Mouse (Mus musculus): ENCODE measurements around the gene Zmym5.
A peak's percentile ranks its signal among the peaks of the same experiment; 100 is the strongest.
"Not testable (repeated sequence)": the region's sequence is repeated elsewhere in the genome, so short reads cannot be mapped to it uniquely, and the experiment has no call there.

The Zmym5 gene

DNA sequence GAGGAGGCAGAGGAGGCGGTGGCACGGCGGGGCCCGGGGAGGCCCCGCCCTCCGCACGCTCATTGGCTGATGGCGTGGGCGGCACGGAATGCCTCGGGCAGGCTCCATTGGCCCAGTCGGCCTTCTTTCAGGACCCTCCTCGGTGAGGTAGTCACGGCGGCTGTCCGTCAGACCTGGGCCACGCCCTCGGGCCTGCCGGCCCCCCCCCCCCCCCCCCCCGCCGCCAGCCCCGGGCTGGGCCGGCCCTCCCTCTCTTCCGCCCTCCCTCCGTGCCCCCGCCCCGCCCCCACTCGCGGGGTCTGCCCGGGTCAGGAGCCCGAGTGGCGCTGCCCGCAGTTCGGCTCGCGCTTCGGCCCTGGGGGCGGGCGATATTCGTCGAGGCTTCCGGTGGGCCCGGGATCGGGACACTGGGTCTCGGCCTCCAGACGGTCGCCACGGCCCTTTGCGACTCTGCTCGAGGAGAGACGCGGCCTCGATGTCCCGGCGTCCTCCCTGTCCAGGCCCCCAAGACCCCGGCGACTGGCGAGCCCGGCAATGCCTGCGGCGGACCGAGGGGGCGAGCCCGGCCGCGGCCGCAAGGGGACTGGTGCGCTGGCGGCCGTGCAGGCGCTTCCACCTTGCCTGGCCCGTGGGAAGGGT, at the start of gene Zmym5:
Gene Zmym5 (minus strand): TSS at position 16 of the 639 bp plus-strand sequence.
- peak; percentile 78 for DNase-seq (ENCODE audit: low read depth, low spot score)

DNA sequence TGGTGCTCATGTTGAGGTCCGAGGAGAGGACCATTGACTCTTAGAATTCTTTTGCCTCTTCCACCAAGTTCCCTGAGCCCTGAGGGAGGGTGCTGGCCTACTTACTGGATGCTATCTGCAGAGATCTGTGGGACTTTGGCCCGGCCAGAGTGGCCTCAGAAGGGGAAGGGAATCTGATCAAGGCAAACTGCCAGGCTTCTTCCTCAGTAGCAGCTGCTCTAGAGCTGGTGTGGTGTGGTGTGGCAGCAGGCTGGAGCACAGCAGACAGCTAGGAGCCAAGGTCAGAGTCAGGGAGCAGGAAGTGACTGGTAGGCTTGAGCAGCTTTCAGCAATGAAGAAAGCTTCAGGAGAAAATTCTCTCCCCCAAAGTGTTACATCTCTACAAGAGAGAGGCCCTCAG, 38.2 kb upstream of the Zmym5 start:
- DNase-seq (ENCODE audit: low read depth, low spot score) = no peak

DNA sequence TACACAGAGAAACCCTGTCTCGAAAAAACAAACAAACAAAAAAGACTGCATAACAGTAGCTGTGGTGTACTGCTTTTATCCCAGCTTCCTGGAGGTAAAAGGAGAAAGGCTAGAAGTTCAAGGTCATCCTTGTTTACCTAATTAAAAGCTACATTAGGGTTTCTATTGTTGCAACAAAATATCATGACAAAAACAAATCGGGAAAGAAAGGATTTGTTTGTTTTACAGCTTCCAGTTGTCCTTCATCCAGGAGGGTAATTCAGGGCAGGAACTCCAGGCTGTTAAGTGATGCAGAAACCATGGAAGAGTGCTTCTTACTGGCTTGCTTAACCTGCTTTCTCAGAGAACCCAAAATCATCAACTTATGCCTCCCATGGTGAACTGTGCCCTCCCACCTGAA, 36.8 kb upstream of the Zmym5 start:
- no peak for DNase-seq (ENCODE audit: low read depth, low spot score)

DNA sequence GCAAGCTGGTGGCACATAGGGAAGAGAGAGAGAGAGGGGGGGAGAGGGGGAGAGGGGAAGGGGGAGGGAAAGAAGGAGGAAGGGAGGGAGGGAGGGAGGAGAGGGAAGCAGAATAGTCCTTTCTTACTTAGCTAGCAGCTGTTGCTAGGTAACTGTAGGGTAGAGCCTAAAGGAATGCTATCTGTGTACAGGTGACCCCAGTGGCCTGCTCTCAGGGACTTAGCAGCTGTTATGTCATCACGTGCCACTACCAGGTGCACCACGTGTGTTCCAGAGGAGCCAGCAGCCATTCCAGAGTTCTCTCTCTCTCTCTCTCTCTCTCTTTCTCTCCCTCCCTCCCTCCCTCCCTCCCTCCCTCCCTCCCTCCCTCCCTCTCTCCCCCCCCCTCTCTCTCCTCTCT, 33.0 kb upstream of the Zmym5 start:
- DNase-seq (ENCODE audit: low read depth, low spot score) = no peak

DNA sequence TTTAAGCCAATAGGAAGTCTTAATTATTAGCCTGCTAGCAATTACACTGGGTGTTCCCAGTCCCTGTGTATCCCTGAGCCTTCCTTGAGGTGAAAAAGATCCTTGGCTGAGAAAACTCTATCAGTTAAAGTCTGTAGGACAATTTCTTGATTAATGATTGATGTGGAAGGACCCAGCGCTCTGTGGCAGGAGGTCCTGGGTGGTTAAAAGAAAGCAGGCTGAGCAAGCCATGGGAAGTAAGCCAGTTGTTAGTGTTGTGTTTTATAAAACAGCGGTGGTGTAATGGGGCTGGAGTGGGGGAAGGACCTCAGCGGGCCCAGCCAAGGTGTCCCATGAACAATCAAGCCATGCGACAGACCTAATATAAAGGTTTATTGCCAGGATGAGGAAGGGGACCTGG, 32.5 kb upstream of the Zmym5 start:
- DNase-seq (ENCODE audit: low read depth, low spot score) = no peak

DNA sequence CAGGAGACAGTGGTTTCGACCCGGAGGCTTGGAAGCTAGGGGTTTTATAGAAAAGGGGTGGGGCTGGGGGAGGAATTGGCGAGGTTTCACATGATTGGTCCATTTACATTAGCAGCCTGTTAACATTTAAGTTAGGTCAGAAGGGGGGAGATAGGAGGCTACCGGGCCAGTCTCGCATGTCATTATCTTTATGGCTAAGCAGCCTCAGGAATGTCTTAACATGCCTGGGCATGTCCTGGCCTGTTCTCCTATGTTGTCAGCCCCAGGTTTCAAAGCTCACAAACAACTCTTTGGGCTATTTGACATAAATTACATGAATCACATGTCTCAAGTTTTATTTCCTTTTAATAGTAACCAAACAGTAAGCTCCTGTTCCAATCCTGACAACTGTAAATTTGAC, 23.1 kb upstream of the Zmym5 start:
- DNase-seq (ENCODE audit: low read depth, low spot score) = not testable (repeated sequence)

DNA sequence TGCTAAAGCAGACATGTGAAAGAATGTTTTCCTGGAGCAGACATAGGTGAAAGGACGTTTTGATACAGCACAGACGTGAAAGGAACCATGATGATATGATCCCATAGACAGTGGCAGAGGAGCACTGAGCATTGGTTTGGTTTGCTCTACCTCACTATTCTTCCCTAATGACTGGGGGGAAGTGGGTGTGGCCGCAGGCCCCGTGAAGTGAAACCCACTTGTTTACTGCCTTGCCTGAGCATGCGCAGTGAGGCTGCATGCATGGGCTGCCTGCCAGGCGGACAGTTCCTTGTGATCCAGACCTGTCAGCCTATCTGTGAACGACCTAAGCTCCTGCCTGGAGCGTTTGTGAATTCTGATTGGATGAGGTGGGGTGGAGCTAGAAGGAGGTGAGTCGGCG, 21.7 kb upstream of the Zmym5 start:
- not testable (repeated sequence) for DNase-seq (ENCODE audit: low read depth, low spot score)

DNA sequence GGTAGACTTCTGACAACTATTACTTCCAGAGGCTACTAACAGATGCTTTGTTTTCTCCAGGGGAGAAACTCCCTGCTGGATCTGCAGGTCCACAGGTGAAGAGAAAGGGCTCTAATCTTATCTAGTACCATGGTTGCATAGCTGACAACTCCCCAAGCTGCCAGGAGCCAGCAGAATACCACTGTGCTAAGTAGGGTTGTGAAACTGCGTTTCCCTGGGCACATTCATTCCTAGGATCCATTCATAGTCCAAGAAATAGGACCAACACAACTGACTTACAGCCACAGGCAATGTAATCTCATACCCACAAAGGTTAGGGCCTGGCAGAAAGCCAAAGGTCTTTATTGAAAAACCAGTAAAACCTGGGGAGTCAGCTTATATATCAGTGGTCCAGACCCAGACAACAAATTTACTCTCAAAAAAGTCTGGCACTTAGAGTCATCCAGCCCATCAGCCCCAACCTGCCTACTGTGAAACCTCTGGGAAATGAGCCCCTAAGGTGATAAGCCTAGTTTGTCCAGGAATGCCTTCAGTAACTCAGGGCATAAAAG, 21.1 kb upstream of the Zmym5 start:
- DNase-seq (ENCODE audit: low read depth, low spot score) = no peak

DNA sequence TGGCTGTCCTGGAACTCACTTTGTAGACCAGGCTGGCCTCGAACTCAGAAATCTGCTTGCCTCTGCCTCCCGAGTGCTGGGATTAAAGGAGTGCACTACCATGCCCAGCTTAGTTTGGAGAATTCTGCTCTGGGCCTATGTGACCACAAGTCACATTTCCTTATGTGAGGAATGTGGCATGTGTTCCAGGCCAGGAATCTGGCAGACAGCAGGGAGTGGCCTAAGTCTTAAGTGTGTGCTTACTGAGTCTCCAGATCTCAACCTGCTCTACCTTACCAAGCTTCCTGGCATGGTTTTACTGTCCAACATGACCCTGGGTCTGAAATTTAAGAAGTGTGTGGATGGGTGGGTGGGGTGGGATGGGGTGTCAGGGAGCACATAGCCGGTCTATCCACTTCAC, 20.6 kb upstream of the Zmym5 start:
- DNase-seq (ENCODE audit: low read depth, low spot score) = no peak

DNA sequence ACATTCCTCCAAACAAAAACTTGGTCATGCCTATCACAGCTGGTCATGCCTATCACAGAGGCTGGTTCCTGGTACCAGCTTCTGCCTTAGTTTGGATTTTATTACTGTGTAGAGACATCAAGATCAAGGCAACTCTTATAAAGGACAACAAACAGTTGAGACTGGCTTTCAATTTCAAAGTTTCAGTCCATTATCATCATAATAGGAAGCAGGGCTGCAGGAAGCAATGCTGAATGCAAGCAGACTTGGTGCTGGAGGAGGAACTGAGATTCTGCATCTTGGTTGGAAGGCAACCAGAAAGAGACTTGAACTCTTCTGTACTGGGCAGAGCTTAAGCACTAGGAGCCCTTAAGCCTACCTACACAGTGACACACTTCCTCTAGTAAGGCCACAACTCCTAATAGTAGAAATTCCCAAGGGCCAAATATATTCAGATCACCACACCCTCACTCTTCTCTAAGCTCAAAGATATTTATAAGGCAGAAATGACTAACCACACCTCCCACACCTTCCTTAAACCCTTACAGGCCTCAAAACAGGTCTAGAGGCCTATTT, 19.1 kb upstream of the Zmym5 start:
- DNase-seq (ENCODE audit: low read depth, low spot score) = no peak

DNA sequence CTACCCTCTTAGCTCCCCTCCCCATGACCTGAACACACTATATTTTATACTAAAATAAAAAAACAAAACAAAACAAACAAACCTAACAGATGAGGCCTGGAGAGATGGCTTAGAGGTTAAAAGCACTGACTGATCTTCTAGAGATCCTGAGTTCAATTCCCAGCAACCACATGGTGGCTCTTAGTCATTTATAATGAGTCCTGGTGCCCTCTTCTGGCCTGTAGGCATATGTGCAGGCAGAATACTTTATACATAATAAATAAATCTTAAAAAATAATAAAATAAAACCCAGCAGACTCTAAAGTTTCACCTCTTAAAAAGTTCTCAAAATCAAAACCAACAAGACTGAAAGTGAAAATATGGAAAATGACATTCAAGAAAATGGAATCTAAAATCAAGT, 13.0 kb upstream of the Zmym5 start:
- no peak for DNase-seq (ENCODE audit: low read depth, low spot score)

DNA sequence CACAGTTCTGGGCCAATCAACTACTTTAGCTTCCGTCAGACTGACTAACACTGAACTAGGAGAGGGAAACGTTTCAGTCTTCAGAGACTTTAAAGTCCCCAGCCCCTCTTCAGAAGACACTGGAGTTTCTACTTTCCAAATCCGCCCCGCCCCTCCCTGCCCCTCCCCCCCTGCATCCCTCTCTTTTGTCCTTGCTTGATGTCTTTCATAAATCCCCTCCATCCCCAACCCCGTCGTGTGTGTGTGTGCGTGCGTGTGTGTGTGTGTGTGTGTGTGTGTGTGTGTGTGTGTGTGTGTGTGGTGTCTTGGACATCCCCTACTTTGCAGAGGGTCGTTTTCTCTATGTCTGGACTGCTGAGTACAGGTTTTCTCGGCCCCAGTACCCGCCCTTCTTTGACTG, 6.1 kb upstream of the Zmym5 start:
- peak; percentile 8 for DNase-seq (ENCODE audit: low read depth, low spot score)

DNA sequence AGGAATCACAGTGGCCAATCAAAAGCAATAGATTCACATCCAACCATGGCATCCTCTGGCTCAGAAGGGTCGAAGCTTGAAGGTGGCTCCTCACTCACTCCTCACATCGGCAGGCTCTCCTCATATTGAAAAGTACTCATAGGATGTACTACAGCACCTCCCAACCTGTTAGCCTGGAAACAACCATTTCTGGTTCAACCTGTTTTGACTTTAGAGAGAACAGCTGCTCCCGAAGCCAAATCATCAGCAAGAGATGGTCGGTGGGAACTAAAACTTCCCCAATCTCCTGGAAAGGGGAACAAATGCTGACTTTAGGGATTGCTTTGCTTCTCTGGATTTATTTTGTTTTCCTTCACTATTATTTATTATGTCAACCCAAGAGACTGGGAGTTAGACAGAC, 5.6 kb upstream of the Zmym5 start:
- no peak for DNase-seq (ENCODE audit: low read depth, low spot score)

DNA sequence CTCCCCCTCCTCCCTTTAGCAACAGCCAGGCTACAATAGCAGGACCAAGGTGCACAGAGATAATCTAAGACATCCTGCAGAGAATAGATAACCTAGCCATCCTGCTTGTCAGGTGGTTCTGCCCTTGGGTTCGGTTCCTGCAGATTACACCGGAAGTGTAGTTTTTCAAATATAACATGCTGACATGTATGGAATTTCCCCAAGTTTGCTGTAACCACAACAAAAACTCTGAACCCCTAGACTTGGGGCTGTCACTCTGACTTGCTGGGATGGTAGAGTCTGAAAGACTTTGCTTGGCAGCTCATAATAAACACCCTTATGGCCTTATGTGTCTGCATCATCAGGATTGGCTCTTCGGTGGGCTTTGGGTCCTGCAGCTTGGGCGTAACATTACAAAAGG, 5.0 kb upstream of the Zmym5 start:
- DNase-seq (ENCODE audit: low read depth, low spot score) = no peak

DNA sequence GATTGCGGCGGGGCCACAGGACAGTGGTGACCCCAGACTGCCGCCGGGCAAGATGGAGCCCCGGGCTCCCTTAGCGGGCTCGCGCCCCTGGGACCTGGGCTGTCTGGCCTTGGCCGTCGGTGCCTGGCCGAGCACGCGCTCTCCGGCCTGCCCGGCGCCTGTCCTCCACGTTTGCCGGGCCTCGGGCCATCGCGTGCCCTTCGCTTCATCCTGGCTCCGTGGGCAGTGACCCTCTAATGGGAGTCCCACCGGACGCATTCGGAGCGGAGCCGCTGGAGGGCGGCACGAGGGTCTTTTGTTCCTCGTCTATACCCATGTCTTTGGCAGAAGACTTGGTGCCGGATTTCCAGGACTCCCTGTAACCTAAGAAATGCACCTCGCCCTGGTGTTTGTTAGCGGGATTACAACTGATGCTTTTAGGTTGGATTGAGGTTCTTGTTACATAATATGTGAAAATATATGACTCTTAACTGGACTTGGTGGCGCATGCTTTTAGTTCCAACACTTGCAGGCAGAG, 1.1 kb upstream of the Zmym5 start:
- peak; percentile 90 for DNase-seq (ENCODE audit: low read depth, low spot score)

DNA sequence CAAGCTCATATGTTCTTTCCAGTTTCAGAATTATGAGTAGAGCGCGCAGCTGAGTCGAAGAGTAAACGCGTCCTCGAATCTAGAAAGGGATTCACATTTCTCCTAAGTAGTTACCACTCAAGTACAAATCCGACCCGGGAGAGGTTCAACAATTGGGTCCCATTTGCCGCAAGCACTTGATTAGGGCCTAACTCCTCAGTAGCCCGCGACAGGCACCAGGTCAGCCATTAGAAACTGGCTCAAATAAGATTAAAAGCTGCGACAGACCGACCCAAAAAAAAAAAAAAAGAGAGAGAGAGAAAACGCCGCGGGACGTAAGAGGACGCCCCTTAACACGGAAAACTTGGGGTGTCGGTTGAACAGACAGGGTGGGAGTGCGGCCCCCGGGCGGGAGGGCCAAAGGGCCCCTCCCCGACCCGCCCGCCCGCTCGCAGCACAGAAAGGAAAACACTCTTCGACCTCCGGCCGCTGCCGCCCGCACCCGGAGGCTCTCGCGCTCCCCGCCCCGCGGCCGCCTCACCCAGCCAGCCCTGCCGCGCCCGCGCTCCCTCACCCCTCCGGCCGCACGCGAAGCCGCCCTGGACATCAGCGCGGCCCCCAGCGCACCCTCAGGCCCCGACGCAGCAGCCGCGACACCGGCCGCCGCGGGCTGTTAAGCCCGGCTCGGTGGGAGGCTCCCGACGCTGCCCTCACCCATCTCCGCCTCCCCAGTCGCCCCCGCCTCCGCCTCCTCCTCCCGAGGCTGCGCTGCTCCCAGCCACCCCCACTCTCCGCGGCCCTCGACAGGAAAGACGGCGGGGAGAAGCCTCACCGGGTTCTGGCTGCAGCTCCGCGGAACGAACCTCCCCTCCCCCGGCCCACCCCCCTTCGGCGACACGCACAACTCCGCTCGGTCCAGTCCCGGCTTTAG, 480 bp downstream of the Zmym5 start:
- DNase-seq (ENCODE audit: low read depth, low spot score) = peak; percentile 32

DNA sequence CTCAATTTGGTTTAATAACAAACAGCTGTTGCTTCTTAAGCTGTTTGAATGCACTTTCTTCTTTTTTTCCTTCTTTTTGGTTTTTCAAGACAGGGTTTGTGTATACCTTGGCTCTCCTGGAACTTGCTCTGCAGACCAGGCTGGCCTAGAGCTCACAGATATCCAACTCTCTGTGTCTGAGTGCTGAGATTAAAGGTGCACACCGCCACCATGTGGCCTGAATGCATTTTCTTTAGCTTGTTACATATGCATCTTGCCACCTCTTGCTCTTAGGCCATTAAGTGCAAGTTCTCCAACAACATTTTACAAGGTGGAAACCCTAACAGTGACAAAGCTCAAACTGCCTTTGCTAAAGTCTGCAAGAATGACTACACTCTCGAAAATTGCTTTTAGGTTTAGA, 18.3 kb downstream of the Zmym5 start:
- DNase-seq (ENCODE audit: low read depth, low spot score) = peak; percentile 51

DNA sequence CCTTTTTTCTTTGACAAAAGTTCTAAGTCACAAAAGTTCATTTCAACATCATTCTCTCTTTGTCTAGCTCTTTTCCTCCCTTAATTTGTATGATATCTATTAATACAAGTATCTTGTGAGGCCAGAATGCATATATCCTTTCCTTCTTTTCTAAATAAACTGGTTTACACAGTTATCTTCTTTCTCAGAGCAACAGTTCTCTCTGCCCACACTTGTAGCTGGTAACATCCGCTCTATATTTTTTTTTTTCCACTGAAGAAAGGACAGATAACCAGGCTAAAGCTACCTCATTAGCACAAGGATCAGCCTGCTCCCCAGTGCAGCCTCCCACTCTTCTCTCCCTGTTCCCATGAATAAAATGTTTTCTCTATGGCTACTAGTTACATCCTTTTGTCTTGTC, 26.9 kb downstream of the Zmym5 start:
- no peak for DNase-seq (ENCODE audit: low read depth, low spot score)

DNA sequence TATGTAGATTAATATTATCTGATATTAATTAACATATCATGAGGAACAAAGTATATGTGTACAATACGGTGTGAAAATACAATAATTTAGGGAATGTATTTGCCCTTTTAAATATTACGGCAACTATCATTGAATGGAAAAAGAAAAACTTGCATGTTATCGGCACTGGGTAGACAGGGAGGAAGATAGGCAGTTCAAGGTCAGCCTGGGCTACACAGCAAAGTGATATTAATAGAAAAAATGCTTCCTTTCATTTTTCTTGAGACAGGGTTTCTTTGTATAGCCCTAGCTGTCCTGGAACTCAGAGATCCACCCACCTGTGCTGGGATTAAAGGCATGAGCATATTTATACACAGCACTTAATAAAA, 32.6 kb downstream of the Zmym5 start:
- DNase-seq (ENCODE audit: low read depth, low spot score) = no peak

DNA sequence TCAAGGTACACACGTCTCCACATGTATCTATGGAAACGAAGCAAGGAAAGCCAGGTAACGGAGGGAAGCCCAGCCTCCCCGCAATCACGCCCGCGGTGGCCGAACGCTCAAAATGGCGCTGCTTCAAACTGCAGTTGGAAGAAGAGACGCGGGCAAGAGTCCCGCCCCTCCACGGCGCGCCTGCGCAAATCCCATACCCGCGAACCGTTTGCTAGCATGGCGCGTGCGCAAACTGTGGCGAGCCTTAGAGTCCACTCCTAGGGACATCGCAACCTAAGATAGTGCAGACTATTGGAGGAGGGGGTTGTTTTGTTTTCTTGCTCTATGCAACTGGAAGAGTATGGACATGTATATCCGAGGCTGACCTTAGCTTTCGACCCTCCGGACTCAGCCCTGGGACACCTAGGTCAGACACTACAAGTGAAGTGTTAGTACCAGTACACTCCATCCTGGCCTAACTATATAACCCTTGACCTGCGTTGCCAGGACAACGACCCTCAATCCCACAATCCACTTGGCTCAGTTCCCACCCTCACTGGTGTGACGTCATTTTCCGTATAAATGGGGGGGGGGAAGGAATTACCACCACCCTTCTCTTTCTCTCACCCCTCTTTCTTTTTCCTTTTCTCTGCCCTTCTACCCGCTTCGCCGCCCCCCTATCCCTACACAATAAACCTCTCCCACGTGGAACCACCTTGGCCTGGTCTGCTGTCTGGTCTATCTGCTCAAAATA, 33.1 kb downstream of the Zmym5 start, which contains the start of gene Pspc1:
Gene Pspc1 (minus strand): TSS at position 117 of the 733 bp plus-strand sequence.
- peak; percentile 98 for DNase-seq (ENCODE audit: low read depth, low spot score)

DNA sequence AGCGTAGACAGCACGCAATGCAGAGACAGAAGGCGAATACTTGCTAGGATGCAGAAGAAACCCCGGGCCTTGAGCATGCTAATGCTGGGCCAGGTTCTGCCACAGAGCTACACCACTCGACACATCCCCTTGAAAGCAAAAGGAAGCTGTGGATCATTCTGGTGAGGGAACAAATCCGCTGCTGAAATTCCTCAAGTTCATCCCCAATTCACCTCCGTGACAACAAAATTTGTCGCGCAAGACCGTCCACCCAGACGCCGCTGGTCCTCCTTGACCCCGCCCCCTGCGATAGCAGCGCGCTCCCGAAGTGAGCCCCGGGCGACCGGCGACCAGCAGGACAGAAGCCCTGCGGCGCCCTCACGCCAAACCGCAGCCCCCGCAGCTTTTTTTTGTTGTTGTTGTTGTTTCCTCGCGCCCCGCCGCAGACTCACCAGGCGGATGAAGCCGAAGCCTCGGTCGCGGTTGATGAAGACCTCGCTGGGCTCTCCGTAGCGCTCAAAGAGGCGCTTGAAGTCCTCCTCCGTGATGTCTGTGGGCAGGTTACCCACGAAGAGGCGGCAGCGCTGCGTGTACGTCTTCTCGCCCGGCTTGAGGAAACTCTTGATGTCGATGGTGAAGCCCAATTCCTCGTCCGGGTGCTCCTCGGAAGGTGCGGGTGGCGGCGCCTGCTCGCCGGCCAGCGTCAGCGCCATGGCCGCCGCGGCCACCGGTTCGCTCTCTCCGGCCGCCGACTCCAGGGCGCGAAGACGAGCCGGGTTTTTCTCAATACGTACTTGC, 34.0 kb downstream of the Zmym5 start:
- DNase-seq (ENCODE audit: low read depth, low spot score) = peak; percentile 64

Measured in mesoderm, embryonic 11.5 days (tissue).